ENCODE assay signal across 7 mouse cellular contexts in genomic region chr4:10905234-10905801, GRCm38 (mm10). TPM values are rescaled to one million over a fixed set of nuclear protein-coding genes. Genes with fewer than 3 reads are reported as not detected.
A peak's percentile ranks its signal among the peaks of the same experiment; 100 is the strongest.
DNase-seq lines count a peak whose midpoint lies in the region; ATAC-seq and TF ChIP-seq lines count a peak whose summit lies in the region.

No protein-coding gene starts in this region.

- peak; percentile 57; the same call in 1 of the 2 replicates for ATAC-seq in hindbrain, embryonic 13.5 days (ENCODE audit: low FRiP score)
- ATAC-seq in midbrain, embryonic 11.5 days (ENCODE audit: low FRiP score) = peak; percentile 71

- peak; percentile 45 for DNase-seq in MEL (ENCODE audit: low read depth, low spot score)
- DNase-seq in embryo, embryonic 10 days (ENCODE audit: low spot score) = peak; percentile 54
- peak; percentile 91 for DNase-seq in midbrain, embryonic 11.5 days (ENCODE audit: low spot score, missing footprints)
- DNase-seq in left cerebral cortex, adult 18-20 months (ENCODE audit: low spot score in 2 of 2) = no peak
- no peak for DNase-seq in cerebellum, adult 11 months
- no peak for DNase-seq in thymus, postnatal 25 days

- TF ChIP-seq EP300 in MEL (IDR thresholded peaks at IDR 0.05; ENCODE audit: low read depth in 1 of 2, low read length in 2 of 2) = no peak

- TF ChIP-seq RAD21 in MEL (IDR thresholded peaks at IDR 0.05; ENCODE audit: low read depth, low read length) = no peak

- H3K36me3 ChIP-seq in MEL (ENCODE audit: control insufficient read depth in 1 of 2, insufficient read depth in 2 of 2, low read length in 2 of 2) = no peaks in the 10 kb centered on the region
- no peaks in the 10 kb centered on the region for H3K36me3 ChIP-seq in hindbrain, embryonic 13.5 days
- no peaks in the 10 kb centered on the region for H3K36me3 ChIP-seq in midbrain, embryonic 11.5 days (ENCODE audit: control insufficient read depth, insufficient read depth, low read length)

- 4% methylated on average over 13 of the region's 13 CpGs for WGBS in hindbrain, embryonic 13.5 days
- 6% methylated on average over 13 of the region's 13 CpGs for WGBS in midbrain, embryonic 11.5 days

- H3K27me3 ChIP-seq in MEL (ENCODE audit: control insufficient read depth in 1 of 2, insufficient read depth in 2 of 2, low read length in 2 of 2) = no peaks in the 10 kb centered on the region
- no peaks in the 10 kb centered on the region for H3K27me3 ChIP-seq in hindbrain, embryonic 13.5 days
- H3K27me3 ChIP-seq in midbrain, embryonic 11.5 days (ENCODE audit: control insufficient read depth, insufficient read depth, low read length) = no peaks in the 10 kb centered on the region

- peak overlapping the region in 1 of 2 experiments; percentile 8; a peak in 1 of 4 replicates for H3K4me3 ChIP-seq in MEL (ENCODE audit: control insufficient read depth in 1 of 2, insufficient read depth in 1 of 2, low read depth in 2 of 2, low read length in 2 of 2)
- H3K4me3 ChIP-seq in hindbrain, embryonic 13.5 days = no peak overlapping the region
- no peak overlapping the region for H3K4me3 ChIP-seq in midbrain, embryonic 11.5 days (ENCODE audit: low read depth, low read length)

- H3K79me2 ChIP-seq in MEL (ENCODE audit: control insufficient read depth, insufficient read depth, low read length, poor library complexity) = no peaks in the 10 kb centered on the region

- TF ChIP-seq CTCF in MEL (IDR thresholded peaks at IDR 0.05 in 2 of 3, conservative IDR thresholded peaks at IDR 0.05 in 1 of 3; ENCODE audit: control insufficient read depth in 1 of 3, insufficient read depth in 1 of 3, low read depth in 2 of 3, low read length in 3 of 3, poor library complexity in 1 of 3, severe bottlenecking in 1 of 3) = no peak

- H3K4me2 ChIP-seq in hindbrain, embryonic 13.5 days = peak overlapping the region; percentile 27
- peak overlapping the region; percentile 33 for H3K4me2 ChIP-seq in midbrain, embryonic 11.5 days

- TF ChIP-seq POLR2A in MEL (IDR thresholded peaks at IDR 0.05; ENCODE audit: control insufficient read depth in 1 of 2, insufficient read depth in 1 of 2, low read depth in 1 of 2, low read length in 2 of 2, poor library complexity in 1 of 2) = no peak

- H3K9me3 ChIP-seq in MEL (replicated peaks; ENCODE audit: insufficient read depth, low read length) = no peaks in the 10 kb centered on the region
- H3K9me3 ChIP-seq in hindbrain, embryonic 13.5 days = no peaks in the 10 kb centered on the region
- no peaks in the 10 kb centered on the region for H3K9me3 ChIP-seq in midbrain, embryonic 11.5 days (ENCODE audit: control insufficient read depth, low read length)

- no peaks in the 10 kb centered on the region; a peak in 1 of 4 replicates for H3K4me1 ChIP-seq in MEL (ENCODE audit: control insufficient read depth in 1 of 2, insufficient read depth in 2 of 2, low read length in 2 of 2)
- peaks cover 11% of the 10 kb centered on the region for H3K4me1 ChIP-seq in hindbrain, embryonic 13.5 days (replicated peaks)
- H3K4me1 ChIP-seq in midbrain, embryonic 11.5 days (ENCODE audit: control insufficient read depth, insufficient read depth, low read length) = peaks cover 6% of the 10 kb centered on the region; the same call in 1 of the 2 replicates

- H3K9ac ChIP-seq in MEL (ENCODE audit: control insufficient read depth, low read depth, low read length, poor library complexity, severe bottlenecking) = peak overlapping the region; percentile 13; the same call in 1 of the 2 replicates
- H3K9ac ChIP-seq in hindbrain, embryonic 13.5 days = 0 out of 2 replicates have a peak overlapping the region, but pooled peaks have one; percentile 24
- H3K9ac ChIP-seq in midbrain, embryonic 11.5 days (ENCODE audit: low read length) = peak overlapping the region; percentile 34; the same call in 1 of the 2 replicates

- H3K27ac ChIP-seq in MEL (ENCODE audit: control insufficient read depth, low read depth, low read length) = no peak overlapping the region
- H3K27ac ChIP-seq in hindbrain, embryonic 13.5 days = no peak overlapping the region
- no peak overlapping the region for H3K27ac ChIP-seq in midbrain, embryonic 11.5 days (ENCODE audit: low read depth, low read length)

TF ChIP-seq in MEL, 35 proteins besides CTCF, POLR2A, EP300 and RAD21:
- TF ChIP-seq MAZ (IDR thresholded peaks at IDR 0.05; ENCODE audit: low read depth, low read length) (no peak), MYC (IDR thresholded peaks at IDR 0.05; ENCODE audit: low read depth, low read length) (no peak), ZMIZ1 (IDR thresholded peaks at IDR 0.05; ENCODE audit: low read depth, low read length) (no peak), USF2 (IDR thresholded peaks at IDR 0.05; ENCODE audit: borderline replicate concordance in 1 of 2, insufficient read depth in 1 of 2, low read depth in 1 of 2, low read length in 2 of 2) (no peak), ZKSCAN1 (IDR thresholded peaks at IDR 0.05; ENCODE audit: low read depth, low read length) (no peak), MYB (IDR thresholded peaks at IDR 0.05; ENCODE audit: low read depth, low read length) (no peak)
TF ChIP-seq in MEL: peak in this region for 0.

RNA-seq across cellular contexts. Expression of gene 2610301B20Rik, which starts 31.0 kb away (rescaled TPM):
- total RNA-seq in MEL (2012; rRNA removed) = 12.6 and 13.3 TPM in 2 replicates
- 10 to 100 TPM in 1 of 2 experiments, not detected in 1; 15.7 TPM for polyA plus RNA-seq in MEL (2012; ENCODE audit: insufficient read depth in 1 of 2, insufficient read length in 2 of 2, low read depth in 1 of 2, low replicate concordance in 2 of 2, missing spikeins in 1 of 2)
- polyA plus RNA-seq in hindbrain, embryonic 13.5 days (2015; fragmentation: Nextera tagmentation; extraction: Ambion mirVana) = 44.4 and 45.0 TPM in 2 replicates
- polyA plus RNA-seq in midbrain, embryonic 11.5 days (2014; fragmentation: Nextera tagmentation; extraction: Ambion mirVana) = 63.8 and 66.2 TPM in 2 replicates
- total RNA-seq in left cerebral cortex, adult 18-20 months (2021) = 10 to 100 TPM; 34.2 to 35.6 TPM

Comparison
In these comparisons a context has a peak if more than half of its experiments do, and no peak if none do; other contexts are left out.
1. DNase-seq: peak in MEL (single experiment), embryo, embryonic 10 days (single experiment) and midbrain, embryonic 11.5 days (single experiment); none in left cerebral cortex, adult 18-20 months (0 of 2), cerebellum, adult 11 months (single experiment) and thymus, postnatal 25 days (single experiment).
2. Peak in every context shown above with its lines, with median percentiles within 50 percentile points of each other: H3K9ac ChIP-seq.